Mouse (Mus musculus): ENCODE results near the gene Nxpe3.

Nxpe3 gene

DNA sequence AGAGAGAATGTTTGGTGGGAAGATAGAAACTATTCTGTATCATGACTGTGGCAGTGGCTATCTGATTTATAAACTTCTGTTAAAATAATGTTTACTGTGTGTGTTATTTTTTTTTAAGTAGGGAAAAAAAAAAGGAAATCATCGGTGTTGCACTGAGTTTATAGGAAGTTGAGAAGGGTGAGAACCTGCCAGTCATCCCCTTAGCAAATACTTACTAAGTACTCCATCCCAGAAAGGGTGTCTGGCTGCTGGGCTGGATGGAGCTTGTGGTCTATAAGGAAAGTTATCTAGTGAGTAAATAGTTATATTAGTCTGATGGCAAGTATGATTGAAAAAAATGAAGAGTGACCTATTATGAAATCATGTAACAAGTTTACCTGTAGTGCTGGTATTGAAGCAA, 93.5 kb downstream of the Nxpe3 start:
- DNase-seq = no peak

DNA sequence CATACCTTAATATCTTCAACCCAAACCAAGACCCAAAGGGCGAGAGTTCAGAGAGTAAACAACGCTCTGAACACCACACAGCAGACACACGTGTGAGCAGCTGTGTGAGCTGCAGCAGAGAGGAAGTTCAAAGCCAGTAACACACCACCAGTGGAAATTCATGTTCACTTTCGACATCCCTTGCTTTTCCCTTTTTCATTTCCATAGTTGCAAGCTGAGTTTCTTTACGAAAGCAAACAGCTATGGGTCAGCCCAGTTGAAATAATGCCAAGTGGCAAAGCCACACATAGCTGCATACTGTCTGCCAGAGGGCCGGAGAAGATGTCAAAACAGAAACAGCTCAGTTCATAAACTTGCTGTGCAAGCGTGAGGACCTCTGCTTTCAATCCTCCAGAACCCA, 96.2 kb downstream of the Nxpe3 start:
- DNase-seq = peak; percentile 69

DNA sequence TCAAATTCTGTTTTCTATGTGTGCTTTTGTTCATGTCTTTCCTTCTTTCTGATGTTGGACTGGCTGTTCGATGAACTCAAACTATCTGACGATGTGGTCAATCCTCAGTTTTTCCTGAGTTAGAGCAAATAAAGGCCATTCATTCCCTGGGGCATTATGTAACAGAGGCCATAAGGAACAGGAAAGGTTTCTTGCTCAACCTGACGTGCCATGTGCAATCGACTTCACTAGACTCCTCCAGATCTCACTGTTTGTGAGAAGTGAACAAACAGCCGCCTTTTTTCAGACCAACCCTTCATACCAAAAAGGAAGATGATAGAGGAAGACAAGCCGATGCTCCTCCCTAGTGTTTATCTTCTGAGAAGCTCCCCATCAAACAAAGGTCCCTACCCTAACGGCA, 104.8 kb downstream of the Nxpe3 start:
- no peak for DNase-seq
